Mouse (Mus musculus) small intestine, adult 2 months (tissue): ENCODE data around the gene Adgb.

Experiments used
- CTCF ChIP-seq: fragments of 200-500 bp; IDR thresholded peaks from 2 replicates; pipeline ENCODE4 v1.5.1; 2012; ENCODE audit warnings: low read depth, mild to moderate bottlenecking, control low read depth, inconsistent platforms, low read length, moderate library complexity, mixed read lengths; ENCODE audit not compliant: insufficient replicate concordance, insufficient read length; ENCODE audit errors: extremely low read depth
- POLR2A ChIP-seq: fragments of 200-500 bp; IDR thresholded peaks from 2 replicates; pipeline ENCODE4 v1.6.1; 2012; ENCODE audit warnings: low read depth, mild to moderate bottlenecking, control low read depth, inconsistent platforms, low read length, moderate library complexity

DNA sequence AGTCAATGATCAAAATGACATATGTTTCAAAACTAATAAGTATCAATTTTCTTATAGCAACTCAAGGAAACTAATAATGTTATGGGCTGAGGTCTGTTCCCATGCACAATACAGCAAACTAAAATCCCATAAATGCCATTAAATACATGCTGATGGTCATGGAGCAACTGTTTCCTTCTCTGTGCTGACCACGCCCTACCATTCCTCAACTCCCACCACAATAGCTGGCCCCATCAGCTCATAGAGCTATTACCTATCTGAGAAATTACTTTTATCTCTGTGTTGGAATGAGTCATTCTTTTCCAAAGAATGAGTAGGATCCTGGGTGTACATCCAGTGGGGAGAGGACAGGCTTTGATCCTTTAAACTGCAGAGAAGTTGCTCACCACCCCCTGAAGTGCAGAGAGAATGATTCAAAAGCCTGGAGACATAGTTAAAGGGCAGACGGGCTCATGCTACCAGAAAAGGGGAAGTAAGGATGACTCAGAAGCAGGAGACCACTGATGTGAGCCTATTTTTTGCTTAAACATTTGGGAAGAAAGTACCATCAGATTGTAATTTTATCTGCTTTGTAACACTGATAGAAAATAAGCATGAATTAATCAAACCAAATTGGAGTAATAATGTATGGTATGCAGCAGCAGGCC, 184.8 kb downstream of the Adgb start:
- TF ChIP-seq CTCF (no peak), POLR2A (no peak)
